Mouse (Mus musculus): ENCODE measurements around the gene Wfdc6b. TPM values are rescaled to one million over a fixed set of nuclear protein-coding genes. Genes with fewer than 3 reads are reported as not detected.

Gene Wfdc6b
- polyA plus RNA-seq, 1 experiment, result not detected

- WGBS, result 69% methylated on average over 4 of the region's 4 CpGs
- Histone ChIP-seq H3K4me1 (ENCODE audit: control insufficient read depth, insufficient read depth, insufficient read length, low read length) (no peaks in the 10 kb centered on the region), H3K27ac (ENCODE audit: insufficient read depth, low read depth, low read length) (no peak overlapping the region), H3K4me3 (ENCODE audit: low read depth, low read length) (no peak overlapping the region), H3K27me3 (ENCODE audit: control insufficient read depth, insufficient read depth, low read length) (no peaks in the 10 kb centered on the region), H3K36me3 (ENCODE audit: control insufficient read depth, insufficient read depth, low read length) (no peaks in the 10 kb centered on the region)
- TF ChIP-seq POLR2A (IDR thresholded peaks at IDR 0.05; ENCODE audit: low read depth, low read length), result no peak
- no peak for TF ChIP-seq CTCF (IDR thresholded peaks at IDR 0.05; ENCODE audit: extremely low read depth, insufficient read length, insufficient replicate concordance, low read depth, low read length)
Observed at GRCm38 (mm10) chr2:164621775-164622174, 8.5 kb downstream of the Wfdc6b start.

- H3K4me3 ChIP-seq (ENCODE audit: low read depth, low read length), result no peak overlapping the region
- 82% methylated on average over 9 of the region's 9 CpGs for WGBS
- no peaks in the 10 kb centered on the region for H3K4me1 ChIP-seq (ENCODE audit: control insufficient read depth, insufficient read depth, insufficient read length, low read length)
- no peak for TF ChIP-seq POLR2A (IDR thresholded peaks at IDR 0.05; ENCODE audit: low read depth, low read length)
- TF ChIP-seq CTCF (IDR thresholded peaks at IDR 0.05; ENCODE audit: extremely low read depth, insufficient read length, insufficient replicate concordance, low read depth, low read length), result no peak
- H3K27ac ChIP-seq (ENCODE audit: insufficient read depth, low read depth, low read length), result no peak overlapping the region
- no peaks in the 10 kb centered on the region for H3K27me3 ChIP-seq (ENCODE audit: control insufficient read depth, insufficient read depth, low read length)
- no peaks in the 10 kb centered on the region for H3K36me3 ChIP-seq (ENCODE audit: control insufficient read depth, insufficient read depth, low read length)
Observed at GRCm38 (mm10) chr2:164635266-164635665, 21.9 kb downstream of the Wfdc6b start.

GRCm38 (mm10) chr2:164638696-164639095 lies 25.4 kb downstream of the Wfdc6b start, which contains the start of gene Wfdc16:
Gene Wfdc16, minus strand, starts transcription at chr2:164638796.
- no peak within 1 kb of the TSS for H3K27ac ChIP-seq (ENCODE audit: insufficient read depth, low read depth, low read length)
- H3K27me3 ChIP-seq (ENCODE audit: control insufficient read depth, insufficient read depth, low read length), result no peaks in the 10 kb centered on the region
- TF ChIP-seq CTCF (IDR thresholded peaks at IDR 0.05; ENCODE audit: extremely low read depth, insufficient read length, insufficient replicate concordance, low read depth, low read length) (no peak), POLR2A (IDR thresholded peaks at IDR 0.05; ENCODE audit: low read depth, low read length) (no peak)
- 42% methylated on average over 3 of the region's 3 CpGs for WGBS
- peaks cover 4% of the 10 kb centered on the region; the same call in 1 of the 2 replicates for H3K4me1 ChIP-seq (ENCODE audit: control insufficient read depth, insufficient read depth, insufficient read length, low read length)
- no peaks in the 10 kb centered on the region for H3K36me3 ChIP-seq (ENCODE audit: control insufficient read depth, insufficient read depth, low read length)
- no peak within 1 kb of the TSS for H3K4me3 ChIP-seq (ENCODE audit: low read depth, low read length)

DNA sequence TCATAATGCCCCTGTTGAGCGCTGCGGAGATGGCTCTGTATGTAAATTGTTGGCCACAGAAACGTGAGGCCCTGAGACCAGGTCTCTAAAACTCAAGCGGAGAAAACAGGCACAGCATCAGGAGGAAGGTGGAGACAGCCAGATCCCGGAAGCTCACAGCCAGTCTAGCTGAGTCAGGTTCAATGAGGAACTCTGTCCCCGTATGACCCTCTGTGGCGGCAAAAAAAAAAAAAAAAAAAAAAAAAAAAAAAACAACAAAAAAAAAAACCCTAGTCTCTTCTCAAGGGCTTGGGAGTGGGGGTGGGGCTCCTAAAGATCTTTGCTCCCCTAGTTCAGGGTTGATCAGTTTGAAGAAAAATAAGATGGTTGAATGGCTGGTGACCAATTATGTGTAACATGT lies 27.8 kb downstream of the Wfdc6b start:
- H3K4me3 ChIP-seq (ENCODE audit: low read depth, low read length), result no peak overlapping the region
- WGBS, result 32% methylated on average over 7 of the region's 7 CpGs
- peaks cover 4% of the 10 kb centered on the region; the same call in 1 of the 2 replicates for H3K4me1 ChIP-seq (ENCODE audit: control insufficient read depth, insufficient read depth, insufficient read length, low read length)
- no peaks in the 10 kb centered on the region for H3K36me3 ChIP-seq (ENCODE audit: control insufficient read depth, insufficient read depth, low read length)
- TF ChIP-seq CTCF (IDR thresholded peaks at IDR 0.05; ENCODE audit: extremely low read depth, insufficient read length, insufficient replicate concordance, low read depth, low read length) (no peak), POLR2A (IDR thresholded peaks at IDR 0.05; ENCODE audit: low read depth, low read length) (no peak)
- no peaks in the 10 kb centered on the region for H3K27me3 ChIP-seq (ENCODE audit: control insufficient read depth, insufficient read depth, low read length)
- H3K27ac ChIP-seq (ENCODE audit: insufficient read depth, low read depth, low read length), result no peak overlapping the region

- no peaks in the 10 kb centered on the region for H3K27me3 ChIP-seq (ENCODE audit: control insufficient read depth, insufficient read depth, low read length)
- TF ChIP-seq CTCF (IDR thresholded peaks at IDR 0.05; ENCODE audit: extremely low read depth, insufficient read length, insufficient replicate concordance, low read depth, low read length), result no peak
- no peak for TF ChIP-seq POLR2A (IDR thresholded peaks at IDR 0.05; ENCODE audit: low read depth, low read length)
- no peak overlapping the region for H3K4me3 ChIP-seq (ENCODE audit: low read depth, low read length)
- no peak overlapping the region for H3K27ac ChIP-seq (ENCODE audit: insufficient read depth, low read depth, low read length)
- H3K36me3 ChIP-seq (ENCODE audit: control insufficient read depth, insufficient read depth, low read length), result no peaks in the 10 kb centered on the region
- peaks cover 4% of the 10 kb centered on the region; the same call in 1 of the 2 replicates for H3K4me1 ChIP-seq (ENCODE audit: control insufficient read depth, insufficient read depth, insufficient read length, low read length)
- WGBS, result 84% methylated on average over 13 of the region's 13 CpGs
Observed at GRCm38 (mm10) chr2:164641881-164642673, 28.8 kb downstream of the Wfdc6b start.

DNA sequence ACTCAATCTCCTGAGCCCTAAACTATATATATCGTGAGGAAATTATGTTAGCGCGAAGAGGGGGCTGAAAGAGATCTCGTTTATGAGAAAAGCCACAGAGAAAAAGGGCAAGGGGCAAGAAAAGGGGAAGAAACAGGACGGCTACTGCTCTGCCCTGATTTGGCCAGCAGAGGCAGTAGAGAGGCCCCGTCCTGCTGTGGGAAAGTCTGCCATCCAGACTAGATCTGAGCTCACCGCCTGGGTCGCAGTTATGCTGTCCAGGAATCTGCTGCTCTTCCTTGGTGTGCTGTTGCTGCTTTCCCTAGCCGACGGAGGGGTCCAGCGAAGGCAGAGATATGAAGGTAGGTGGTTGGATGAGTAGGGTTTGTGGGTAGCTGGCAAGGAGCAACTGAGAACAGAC lies 42.5 kb downstream of the Wfdc6b start, which contains the start of gene Wfdc10:
TSS of gene Wfdc10 (plus strand) at position 189 of the 400 bp plus-strand sequence.
- WGBS, result 13% methylated on average over 11 of the region's 11 CpGs

DNA sequence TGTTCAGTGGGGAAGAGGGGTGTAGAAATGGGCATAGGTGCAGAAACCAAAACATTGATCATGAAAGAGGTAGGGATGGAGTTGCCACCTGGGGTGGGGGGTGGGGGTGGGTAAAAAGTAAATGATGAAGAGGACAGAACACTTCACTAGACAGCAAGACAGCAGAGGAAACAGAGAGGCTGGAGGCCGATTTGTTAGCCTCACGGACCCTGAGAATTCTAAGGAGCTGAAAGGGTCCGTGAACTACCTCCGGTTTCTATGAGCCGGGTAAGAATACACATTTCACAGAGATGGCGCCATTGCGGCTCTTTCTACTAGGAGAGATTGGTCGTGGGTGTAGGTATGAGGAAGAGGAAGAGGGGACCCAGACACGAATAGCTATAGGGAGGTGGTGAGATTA lies 43.2 kb downstream of the Wfdc6b start, which contains the start of gene Wfdc9:
TSS of gene Wfdc9 (minus strand) at position 101 of the 400 bp plus-strand sequence.
- Histone ChIP-seq H3K27ac (ENCODE audit: insufficient read depth, low read depth, low read length) (no peak within 1 kb of the TSS), H3K4me3 (ENCODE audit: low read depth, low read length) (no peak within 1 kb of the TSS), H3K36me3 (ENCODE audit: control insufficient read depth, insufficient read depth, low read length) (no peaks in the 10 kb centered on the region), H3K4me1 (ENCODE audit: control insufficient read depth, insufficient read depth, insufficient read length, low read length) (no peaks in the 10 kb centered on the region), H3K27me3 (ENCODE audit: control insufficient read depth, insufficient read depth, low read length) (no peaks in the 10 kb centered on the region)
- TF ChIP-seq CTCF (IDR thresholded peaks at IDR 0.05; ENCODE audit: extremely low read depth, insufficient read length, insufficient replicate concordance, low read depth, low read length) (no peak), POLR2A (IDR thresholded peaks at IDR 0.05; ENCODE audit: low read depth, low read length) (no peak)
- WGBS, result 66% methylated on average over 9 of the region's 9 CpGs

More for the DNA sequence above, 42.5 kb downstream of the Wfdc6b start, which contains the start of gene Wfdc10:
- H3K36me3 ChIP-seq (ENCODE audit: control insufficient read depth, insufficient read depth, low read length), result no peaks in the 10 kb centered on the region
- no peak for TF ChIP-seq POLR2A (IDR thresholded peaks at IDR 0.05; ENCODE audit: low read depth, low read length)
- TF ChIP-seq CTCF (IDR thresholded peaks at IDR 0.05; ENCODE audit: extremely low read depth, insufficient read length, insufficient replicate concordance, low read depth, low read length), result peak; percentile 88
- H3K4me1 ChIP-seq (ENCODE audit: control insufficient read depth, insufficient read depth, insufficient read length, low read length), result no peaks in the 10 kb centered on the region
- H3K4me3 ChIP-seq (ENCODE audit: low read depth, low read length), result no peak within 1 kb of the TSS
- no peaks in the 10 kb centered on the region for H3K27me3 ChIP-seq (ENCODE audit: control insufficient read depth, insufficient read depth, low read length)
- H3K27ac ChIP-seq (ENCODE audit: insufficient read depth, low read depth, low read length), result no peak within 1 kb of the TSS

Measured in small intestine, adult 2 months (tissue).